Mouse (Mus musculus) E14TG2a.4 (cell line): ENCODE data around the gene Cdh22.

Source experiments
- CTCF ChIP-seq: conservative IDR thresholded peaks from 2 replicates; pipeline ENCODE4 v1.5.1; 2014; ENCODE audit warnings: low read length
- NANOG ChIP-seq: IDR thresholded peaks from 2 replicates; pipeline ENCODE4 v1.6.1; 2014; ENCODE audit warnings: borderline replicate concordance, low read length, mixed read lengths
- POU5F1 ChIP-seq: IDR thresholded peaks from 2 replicates; pipeline ENCODE4 v1.6.1; 2014; ENCODE audit warnings: low read length, borderline replicate concordance

GRCm38 (mm10) chr2:165162221-165162620, 72.4 kb downstream of the Cdh22 start:
- TF ChIP-seq NANOG = no peak
- no peak for TF ChIP-seq CTCF
- no peak for TF ChIP-seq POU5F1
